13 mouse cellular contexts compared by ENCODE assay signal in the genomic region with DNA sequence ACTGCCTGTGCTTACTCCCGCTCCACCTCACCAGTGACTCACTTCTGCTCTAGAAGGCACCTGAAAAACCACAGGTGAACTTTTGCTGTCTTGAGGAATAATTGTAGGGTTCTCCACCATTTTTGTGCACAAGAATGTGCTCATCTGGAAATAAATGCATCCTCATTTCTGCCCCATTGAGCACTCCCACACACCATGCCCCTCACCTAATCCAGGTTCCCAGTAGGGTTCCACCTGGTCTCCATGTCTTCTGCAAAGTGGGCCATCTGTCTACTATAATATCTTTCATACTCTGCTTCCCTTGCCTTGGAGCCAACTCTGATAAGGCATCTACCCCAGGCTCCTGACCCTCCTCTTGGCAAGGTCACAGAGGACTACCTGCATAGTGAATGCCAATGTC.
"Had no signal": no experiment of that assay in that cellular context is flagged by ENCODE, and none has a peak within 500 bp of the region (broad histone marks: within the 10 kb centered on the region; RNA-seq: fewer than 3 reads in every experiment).

No protein-coding gene starts in this region.

- H3K4me1 ChIP-seq: limb, embryonic 12.5 days; liver, embryonic 13.5 days; lung, embryonic 15.5 days had no signal

- H3K4me3 ChIP-seq: limb, embryonic 12.5 days; liver, embryonic 13.5 days; lung, embryonic 15.5 days; midbrain, embryonic 13.5 days; myocyte; neural tube, embryonic 15.5 days had no signal

- H3K27ac ChIP-seq: limb, embryonic 12.5 days; liver, embryonic 13.5 days; lung, embryonic 15.5 days; midbrain, embryonic 13.5 days; neural tube, embryonic 15.5 days; stomach, postnatal 0 days had no signal

- H3K4me2 ChIP-seq: limb, embryonic 12.5 days; liver, embryonic 13.5 days; lung, embryonic 15.5 days; midbrain, embryonic 13.5 days; neural tube, embryonic 15.5 days had no signal

- H3K9ac ChIP-seq: limb, embryonic 12.5 days; liver, embryonic 13.5 days; liver, postnatal 0 days; lung, embryonic 15.5 days; midbrain, embryonic 13.5 days; neural tube, embryonic 15.5 days had no signal

- H3K36me3 ChIP-seq: limb, embryonic 12.5 days; liver, embryonic 13.5 days; lung, embryonic 15.5 days had no signal

- H3K9me3 ChIP-seq: limb, embryonic 12.5 days; liver, embryonic 13.5 days; lung, embryonic 15.5 days; midbrain, embryonic 13.5 days; neural tube, embryonic 15.5 days had no signal

- H3K27me3 ChIP-seq: limb, embryonic 12.5 days; liver, embryonic 13.5 days; lung, embryonic 15.5 days; midbrain, embryonic 13.5 days; neural tube, embryonic 15.5 days had no signal

- ATAC-seq: liver, postnatal 0 days; midbrain, embryonic 13.5 days had no signal

- DNase-seq: kidney, postnatal 25 days; liver; liver, embryonic 13.5 days; liver, postnatal 0 days; lung, postnatal 14 days; right cerebral cortex, adult 18-20 months; thymus, postnatal 4 days had no signal
